Mouse (Mus musculus) heart, adult 2 months (tissue): ENCODE data around the gene Rxfp2.
A peak's percentile ranks its signal among the peaks of the same experiment; 100 is the strongest.

Experiments used
- CTCF ChIP-seq: fragments of 200-600 bp; IDR thresholded peaks from 2 replicates; pipeline ENCODE4 v1.8.1; 2022; ENCODE audit warnings: antibody characterized with exemption, mild to moderate bottlenecking, moderate library complexity
- EP300 ChIP-seq: fragments of 200-500 bp; IDR thresholded peaks from 2 replicates; pipeline ENCODE4 v1.6.1; 2011; ENCODE audit warnings: low read depth, low read length, control low read depth; ENCODE audit not compliant: insufficient read depth
- POLR2A ChIP-seq: fragments of 200-500 bp; IDR thresholded peaks from 2 replicates; pipeline ENCODE4 v1.6.1; 2011; ENCODE audit warnings: mild to moderate bottlenecking, low read depth, low read length, control low read depth; ENCODE audit not compliant: insufficient read depth

- TF ChIP-seq CTCF (no peak; the same call in 1 of the 2 replicates), EP300 (peak; percentile 73; the same call in 1 of the 2 replicates), POLR2A (no peak)
These were observed 79.1 kb downstream of the Rxfp2 start for GRCm38 (mm10) chr5:150097620-150098019.
